Mouse (Mus musculus) small intestine, adult 2 months (tissue): ENCODE results near the gene Pde4d.

Source experiments
- CTCF ChIP-seq: fragments of 200-500 bp; IDR thresholded peaks from 2 replicates; pipeline ENCODE4 v1.5.1; 2012; ENCODE audit warnings: low read depth, mild to moderate bottlenecking, control low read depth, inconsistent platforms, low read length, moderate library complexity, mixed read lengths; ENCODE audit not compliant: insufficient replicate concordance, insufficient read length; ENCODE audit errors: extremely low read depth
- POLR2A ChIP-seq: fragments of 200-500 bp; IDR thresholded peaks from 2 replicates; pipeline ENCODE4 v1.6.1; 2012; ENCODE audit warnings: low read depth, mild to moderate bottlenecking, control low read depth, inconsistent platforms, low read length, moderate library complexity

DNA sequence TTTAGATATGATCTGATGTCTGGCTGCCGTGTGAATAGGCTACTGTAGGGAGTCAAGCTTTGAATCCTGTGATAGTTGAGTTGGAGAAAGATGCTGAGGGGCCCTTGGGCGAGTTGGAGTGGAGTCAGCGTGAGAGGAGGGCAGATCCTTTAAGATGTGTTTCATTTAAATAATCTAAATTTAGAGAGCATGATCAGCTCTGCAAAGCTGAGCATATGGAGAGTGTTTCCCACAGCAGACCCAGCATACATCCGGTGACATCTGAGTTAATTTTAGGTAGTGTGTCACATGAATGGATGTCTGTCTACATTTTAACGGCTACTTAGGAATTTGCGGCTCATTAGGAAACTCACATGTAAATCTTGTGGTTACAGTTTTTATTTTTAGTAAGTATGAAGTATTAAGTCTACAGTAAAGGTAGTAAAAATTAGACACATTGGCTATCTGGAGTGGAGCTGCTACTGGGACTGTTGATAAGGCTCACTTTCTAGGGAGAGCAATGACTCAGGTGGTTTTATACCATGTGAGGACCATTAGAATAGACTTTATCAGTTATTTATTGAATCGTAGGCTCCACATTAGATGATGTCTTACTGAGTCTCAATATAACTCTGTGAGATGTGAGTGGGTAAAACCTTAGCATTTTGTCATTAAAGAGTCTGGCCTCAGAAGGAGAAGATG is 77.5 kb downstream of the Pde4d start:
- TF ChIP-seq CTCF (no peak), POLR2A (no peak)
